Mouse (Mus musculus): ENCODE results near the gene Polr2a. TPM values are rescaled to one million over a fixed set of nuclear protein-coding genes. Genes with fewer than 3 reads are reported as not detected.

Gene Polr2a
- total RNA-seq, 4 experiments from 2014 or later: 28.5 to 35.7 (median 32.9) TPM

GRCm38 (mm10) chr11:69784793-69785272 lies 26.4 kb upstream of the Polr2a start:
- peak; percentile 79 for DNase-seq (ENCODE audit: low spot score)

GRCm38 (mm10) chr11:69781828-69782227 lies 23.4 kb upstream of the Polr2a start:
- no peak for DNase-seq (ENCODE audit: low spot score)

GRCm38 (mm10) chr11:69778985-69779384 lies 20.5 kb upstream of the Polr2a start:
- DNase-seq (ENCODE audit: low spot score): no peak

- DNase-seq (ENCODE audit: low spot score): no peak
These were observed 20.0 kb upstream of the Polr2a start for GRCm38 (mm10) chr11:69778258-69778982.

GRCm38 (mm10) chr11:69777504-69778257 lies 19.2 kb upstream of the Polr2a start:
- DNase-seq (ENCODE audit: low spot score): no peak

- no peak for DNase-seq (ENCODE audit: low spot score)
These were observed 18.1 kb upstream of the Polr2a start for GRCm38 (mm10) chr11:69776488-69776887.

- DNase-seq (ENCODE audit: low spot score): no peak
These were observed 17.3 kb upstream of the Polr2a start for GRCm38 (mm10) chr11:69775716-69776115.

- DNase-seq (ENCODE audit: low spot score): no peak
These were observed 16.5 kb upstream of the Polr2a start for GRCm38 (mm10) chr11:69774961-69775360.

GRCm38 (mm10) chr11:69767625-69767909 lies 9.1 kb upstream of the Polr2a start:
- peak; percentile 26 for DNase-seq (ENCODE audit: low spot score)

GRCm38 (mm10) chr11:69766872-69767624 lies 8.6 kb upstream of the Polr2a start:
- DNase-seq (ENCODE audit: low spot score): peak; percentile 21

- DNase-seq (ENCODE audit: low spot score): peak; percentile 54
These were observed 7.7 kb upstream of the Polr2a start for GRCm38 (mm10) chr11:69766126-69766609.

GRCm38 (mm10) chr11:69765221-69766125 lies 7.0 kb upstream of the Polr2a start, which contains the start of gene Zbtb4:
Gene Zbtb4 (plus strand): TSS chr11:69765912.
- no peak for DNase-seq (ENCODE audit: low spot score)

GRCm38 (mm10) chr11:69763551-69763950 lies 5.1 kb upstream of the Polr2a start:
- no peak for DNase-seq (ENCODE audit: low spot score)

- no peak for DNase-seq (ENCODE audit: low spot score)
These were observed 3.4 kb upstream of the Polr2a start, which contains the start of gene Slc35g3 for GRCm38 (mm10) chr11:69761868-69762267. Gene Slc35g3 (minus strand): TSS chr11:69761968.

- DNase-seq (ENCODE audit: low spot score): no peak
These were observed 2.4 kb upstream of the Polr2a start for GRCm38 (mm10) chr11:69760901-69761200.

GRCm38 (mm10) chr11:69760160-69760900 lies 1.9 kb upstream of the Polr2a start:
- no peak for DNase-seq (ENCODE audit: low spot score)

- peak; percentile 91 for DNase-seq (ENCODE audit: low spot score)
These were observed 709 bp upstream of the Polr2a start for GRCm38 (mm10) chr11:69758971-69759721.

- peak; percentile 98 for DNase-seq (ENCODE audit: low spot score)
These were observed 364 bp downstream of the Polr2a start for GRCm38 (mm10) chr11:69758090-69758456.

- DNase-seq (ENCODE audit: low spot score): no peak
These were observed 941 bp downstream of the Polr2a start for GRCm38 (mm10) chr11:69757303-69758089.
